Mouse (Mus musculus) adrenal gland, postnatal 25 days (tissue): Measurements from ENCODE around the gene Slc7a1. TPM values are rescaled to one million over a fixed set of nuclear protein-coding genes. Genes with fewer than 3 reads are reported as not detected.
"Not testable (repeated sequence)": the region's sequence is repeated elsewhere in the genome, so short reads cannot be mapped to it uniquely, and the experiment has no call there.

Experiments
- DNase-seq: peaks from one replicate; pipeline ENCODE4 v3.0.0; 2021; ENCODE audit warnings: mixed read lengths
- total RNA-seq: library from RNA; stranded (reverse); gene quantifications from 2 replicates; pipeline ENCODE4 v1.2.3, GENCODE M21; 2021

Slc7a1 gene
- total RNA-seq, 1 experiment from 2014 or later: 86.8 TPM

GRCm38 (mm10) chr5:148366455-148366854 is 33.2 kb downstream of the Slc7a1 start:
- no peak for DNase-seq

GRCm38 (mm10) chr5:148363441-148364113 is 36.1 kb downstream of the Slc7a1 start:
- no peak for DNase-seq

GRCm38 (mm10) chr5:148362296-148362695 is 37.4 kb downstream of the Slc7a1 start:
- DNase-seq: no peak

- no peak for DNase-seq
Observed at GRCm38 (mm10) chr5:148361759-148362010, 38.0 kb downstream of the Slc7a1 start.

GRCm38 (mm10) chr5:148360922-148361758 is 38.6 kb downstream of the Slc7a1 start:
- DNase-seq: peak; percentile 68

GRCm38 (mm10) chr5:148359131-148359530 is 40.6 kb downstream of the Slc7a1 start:
- DNase-seq: no peak

GRCm38 (mm10) chr5:148357168-148357567 is 42.5 kb downstream of the Slc7a1 start:
- DNase-seq: no peak

GRCm38 (mm10) chr5:148355822-148356221 is 43.9 kb downstream of the Slc7a1 start:
- no peak for DNase-seq

- DNase-seq: no peak
Observed at GRCm38 (mm10) chr5:148354536-148354935, 45.2 kb downstream of the Slc7a1 start.

- no peak for DNase-seq
Observed at GRCm38 (mm10) chr5:148353429-148353828, 46.3 kb downstream of the Slc7a1 start.

GRCm38 (mm10) chr5:148349327-148350011 is 50.2 kb downstream of the Slc7a1 start:
- peak; percentile 45 for DNase-seq

GRCm38 (mm10) chr5:148348153-148348552 is 51.6 kb downstream of the Slc7a1 start:
- no peak for DNase-seq

GRCm38 (mm10) chr5:148346543-148346942 is 53.2 kb downstream of the Slc7a1 start:
- no peak for DNase-seq

GRCm38 (mm10) chr5:148344374-148344773 is 55.3 kb downstream of the Slc7a1 start:
- DNase-seq: no peak

- DNase-seq: no peak
Observed at GRCm38 (mm10) chr5:148342061-148342741, 57.5 kb downstream of the Slc7a1 start.

- no peak for DNase-seq
Observed at GRCm38 (mm10) chr5:148339126-148339525, 60.6 kb downstream of the Slc7a1 start.

GRCm38 (mm10) chr5:148332622-148332974 is 67.1 kb downstream of the Slc7a1 start:
- peak; percentile 55 for DNase-seq

GRCm38 (mm10) chr5:148331926-148332621 is 67.6 kb downstream of the Slc7a1 start:
- no peak for DNase-seq

GRCm38 (mm10) chr5:148331229-148331776 is 68.4 kb downstream of the Slc7a1 start:
- DNase-seq: no peak

- DNase-seq: no peak
Observed at GRCm38 (mm10) chr5:148328982-148329381, 70.7 kb downstream of the Slc7a1 start.

GRCm38 (mm10) chr5:148326295-148326694 is 73.4 kb downstream of the Slc7a1 start:
- DNase-seq: not testable (repeated sequence)
